Comparison of ENCODE assay signal across 14 mouse cellular contexts in genomic region chr17:34391507-34391906, GRCm38 (mm10). TPM values are rescaled to one million over a fixed set of nuclear protein-coding genes. Genes with fewer than 3 reads are reported as not detected.
DNase-seq lines count a peak whose midpoint lies in the region; ATAC-seq and TF ChIP-seq lines count a peak whose summit lies in the region.
"Had no signal": no experiment of that assay in that cellular context is flagged by ENCODE, and none has a peak within 500 bp of the region (broad histone marks: within the 10 kb centered on the region; RNA-seq: fewer than 3 reads in every experiment).

No protein-coding gene starts in this region.

- H3K36me3 ChIP-seq in hindbrain, embryonic 12.5 days = no peaks in the 10 kb centered on the region
- H3K36me3 ChIP-seq in hindbrain, postnatal 0 days (ENCODE audit: insufficient read depth, low read length) = no peaks in the 10 kb centered on the region
- no peaks in the 10 kb centered on the region for H3K36me3 ChIP-seq in midbrain, embryonic 15.5 days (replicated peaks)
- no peaks in the 10 kb centered on the region for H3K36me3 ChIP-seq in midbrain, postnatal 0 days (ENCODE audit: insufficient read depth, low read length)
- no peaks in the 10 kb centered on the region for H3K36me3 ChIP-seq in limb, embryonic 10.5 days

- 75% methylated on average over 7 of the region's 7 CpGs for WGBS in hindbrain, embryonic 12.5 days
- 73% methylated on average over 7 of the region's 7 CpGs for WGBS in hindbrain, postnatal 0 days
- 71% methylated on average over 7 of the region's 7 CpGs for WGBS in midbrain, embryonic 15.5 days
- WGBS in midbrain, postnatal 0 days = 73% methylated on average over 7 of the region's 7 CpGs
- WGBS in limb, embryonic 10.5 days = 75% methylated on average over 7 of the region's 7 CpGs

- no peak for DNase-seq in hindbrain, postnatal 0 days (ENCODE audit: low spot score)
- no peak for DNase-seq in midbrain, postnatal 0 days (ENCODE audit: low spot score)
- DNase-seq in limb, embryonic 10.5 days (ENCODE audit: low spot score) = no peak
- no peak for DNase-seq in layer of hippocampus, adult 8-10 months (ENCODE audit: low spot score in 2 of 2)
- DNase-seq: cerebellum, adult 18-20 months had no signal

- peak overlapping the region; percentile 65; the same call in 1 of the 2 replicates for H3K4me2 ChIP-seq in hindbrain, embryonic 12.5 days (replicated peaks)
- H3K4me2 ChIP-seq in hindbrain, postnatal 0 days (ENCODE audit: low read depth, low read length) = no peak overlapping the region
- H3K4me2 ChIP-seq in midbrain, embryonic 15.5 days = peak overlapping the region; percentile 90; the same call in 1 of the 2 replicates
- no peak overlapping the region; the same call in 1 of the 2 replicates for H3K4me2 ChIP-seq in midbrain, postnatal 0 days (ENCODE audit: low read depth, low read length, poor library complexity, severe bottlenecking)

- no peak overlapping the region for H3K9ac ChIP-seq in hindbrain, embryonic 12.5 days
- H3K9ac ChIP-seq in hindbrain, postnatal 0 days (replicated peaks; ENCODE audit: low read length) = no peak overlapping the region
- no peak overlapping the region for H3K9ac ChIP-seq in midbrain, embryonic 15.5 days
- H3K9ac ChIP-seq in midbrain, postnatal 0 days (replicated peaks; ENCODE audit: low read length, poor library complexity, severe bottlenecking) = no peak overlapping the region

- ATAC-seq in hindbrain, embryonic 12.5 days (ENCODE audit: low FRiP score) = no peak
- ATAC-seq in hindbrain, postnatal 0 days = no peak
- no peak for ATAC-seq in midbrain, embryonic 15.5 days (replicated peaks)
- no peak for ATAC-seq in midbrain, postnatal 0 days (ENCODE audit: low FRiP score)
- no peak for ATAC-seq in inflammation-experienced regulatory T-cells, adult 6 months
- ATAC-seq: intestine, postnatal 0 days had no signal

- no peak overlapping the region for H3K27ac ChIP-seq in hindbrain, embryonic 12.5 days
- no peak overlapping the region for H3K27ac ChIP-seq in hindbrain, postnatal 0 days
- no peak overlapping the region for H3K27ac ChIP-seq in midbrain, embryonic 15.5 days
- H3K27ac ChIP-seq in midbrain, postnatal 0 days (ENCODE audit: low read depth, low read length) = no peak overlapping the region
- H3K27ac ChIP-seq in limb, embryonic 10.5 days = no peak overlapping the region

- H3K4me3 ChIP-seq in hindbrain, embryonic 12.5 days = no peak overlapping the region
- H3K4me3 ChIP-seq in hindbrain, postnatal 0 days (ENCODE audit: low read length) = no peak overlapping the region
- no peak overlapping the region for H3K4me3 ChIP-seq in midbrain, embryonic 15.5 days
- no peak overlapping the region for H3K4me3 ChIP-seq in midbrain, postnatal 0 days (ENCODE audit: low read depth, low read length)
- peak overlapping the region; percentile 50; the same call in 1 of the 2 replicates for H3K4me3 ChIP-seq in limb, embryonic 10.5 days
- H3K4me3 ChIP-seq: erythroblast, embryonic 14.5 days had no signal

- 0 out of 2 replicates have a peak, but pooled peaks cover 6% of the 10 kb centered on the region for H3K4me1 ChIP-seq in hindbrain, embryonic 12.5 days
- H3K4me1 ChIP-seq in hindbrain, postnatal 0 days (ENCODE audit: insufficient read depth, low read length) = 0 out of 2 replicates have a peak, but pooled peaks cover 3% of the 10 kb centered on the region
- 0 out of 2 replicates have a peak, but pooled peaks cover 4% of the 10 kb centered on the region for H3K4me1 ChIP-seq in midbrain, embryonic 15.5 days
- no peaks in the 10 kb centered on the region for H3K4me1 ChIP-seq in midbrain, postnatal 0 days (ENCODE audit: insufficient read depth, low read length)
- peaks cover 5% of the 10 kb centered on the region; the same call in 1 of the 2 replicates for H3K4me1 ChIP-seq in limb, embryonic 10.5 days

- H3K27me3 ChIP-seq in hindbrain, embryonic 12.5 days = peaks cover 14% of the 10 kb centered on the region
- H3K27me3 ChIP-seq in hindbrain, postnatal 0 days (ENCODE audit: insufficient read depth, low read length) = no peaks in the 10 kb centered on the region
- no peaks in the 10 kb centered on the region for H3K27me3 ChIP-seq in midbrain, embryonic 15.5 days (replicated peaks)
- H3K27me3 ChIP-seq in midbrain, postnatal 0 days (ENCODE audit: insufficient read depth, low read length) = no peaks in the 10 kb centered on the region
- peaks cover 13% of the 10 kb centered on the region for H3K27me3 ChIP-seq in limb, embryonic 10.5 days (ENCODE audit: low read depth, poor library complexity, severe bottlenecking)

- no peak for TF ChIP-seq CTCF in hindbrain, postnatal 0 days (IDR thresholded peaks at IDR 0.05; ENCODE audit: low read depth)
- TF ChIP-seq CTCF in midbrain, postnatal 0 days (IDR thresholded peaks at IDR 0.05) = no peak

- H3K9me3 ChIP-seq in hindbrain, embryonic 12.5 days (replicated peaks) = no peaks in the 10 kb centered on the region
- H3K9me3 ChIP-seq in hindbrain, postnatal 0 days (ENCODE audit: low read length) = no peaks in the 10 kb centered on the region
- no peaks in the 10 kb centered on the region for H3K9me3 ChIP-seq in midbrain, embryonic 15.5 days
- no peaks in the 10 kb centered on the region for H3K9me3 ChIP-seq in midbrain, postnatal 0 days (ENCODE audit: low read length)
- H3K9me3 ChIP-seq in limb, embryonic 10.5 days (replicated peaks) = no peaks in the 10 kb centered on the region

RNA-seq across cellular contexts. Expression of gene BC051142, which starts 7.1 kb away (rescaled TPM):
- 1.9 and 2.5 TPM in 2 replicates for polyA plus RNA-seq in hindbrain, embryonic 12.5 days (2016; fragmentation: Nextera tagmentation; extraction: Ambion mirVana)
- 5.2 and 6.8 TPM in 2 replicates for total RNA-seq in hindbrain, postnatal 0 days (2014; rRNA removed)
- polyA plus RNA-seq in hindbrain, postnatal 0 days (2015; fragmentation: Nextera tagmentation; extraction: Ambion mirVana) = 4.4 and 5.0 TPM in 2 replicates
- polyA plus RNA-seq in midbrain, embryonic 15.5 days (2015; fragmentation: Nextera tagmentation; extraction: Ambion mirVana) = 5.8 and 7.1 TPM in 2 replicates
- 2.0 and 9.2 TPM in 2 replicates for total RNA-seq in midbrain, postnatal 0 days (2014; rRNA removed)
- polyA plus RNA-seq in midbrain, postnatal 0 days (2015; fragmentation: Nextera tagmentation; extraction: Ambion mirVana) = 6.7 and 7.8 TPM in 2 replicates
- 0.53 and 1.3 TPM in 2 replicates for polyA plus RNA-seq in limb, embryonic 10.5 days (2016; fragmentation: Nextera tagmentation; extraction: Ambion mirVana)
- polyA plus RNA-seq in inflammation-experienced regulatory T-cells, adult 6 months (2017; shearing (Covaris generic)) = 1 to 10 TPM in 1 of 3 experiments, under 1 TPM in 1, not detected in 1; 0.81 to 2.5 TPM
- total RNA-seq in layer of hippocampus, adult 8-10 months (2022) = 1 to 10 TPM; 3.5 to 6.1 (median 4.5) TPM
- polyA plus RNA-seq: erythroblast, embryonic 14.5 days; heart, embryonic 14.5 days had no signal

RNA-seq across cellular contexts. Expression of gene Btnl1, which starts 14.6 kb away (rescaled TPM):
- not detected in 2 replicates for polyA plus RNA-seq in hindbrain, embryonic 12.5 days (2016; fragmentation: Nextera tagmentation; extraction: Ambion mirVana)
- not detected in 2 replicates for total RNA-seq in hindbrain, postnatal 0 days (2014; rRNA removed)
- polyA plus RNA-seq in hindbrain, postnatal 0 days (2015; fragmentation: Nextera tagmentation; extraction: Ambion mirVana) = not detected in 2 replicates
- not detected in 2 replicates for polyA plus RNA-seq in midbrain, embryonic 15.5 days (2015; fragmentation: Nextera tagmentation; extraction: Ambion mirVana)
- not detected in 2 replicates for total RNA-seq in midbrain, postnatal 0 days (2014; rRNA removed)
- not detected in 2 replicates for polyA plus RNA-seq in midbrain, postnatal 0 days (2015; fragmentation: Nextera tagmentation; extraction: Ambion mirVana)
- polyA plus RNA-seq in limb, embryonic 10.5 days (2016; fragmentation: Nextera tagmentation; extraction: Ambion mirVana) = not detected in 2 replicates
- polyA plus RNA-seq in inflammation-experienced regulatory T-cells, adult 6 months (2017; shearing (Covaris generic)) = not detected
- not detected for total RNA-seq in layer of hippocampus, adult 8-10 months (2022)
- total RNA-seq: gastrocnemius, postnatal 10 days had no signal
- polyA plus RNA-seq: activated CD4-positive, CD25-positive, alpha-beta regulatory T cell, adult 4 months; erythroblast, embryonic 14.5 days; heart, embryonic 14.5 days; neural tube, embryonic 11.5 days had no signal

RNA-seq across cellular contexts. Expression of gene Btnl2, which starts 36.9 kb away (rescaled TPM):
- not detected in 2 replicates for polyA plus RNA-seq in hindbrain, embryonic 12.5 days (2016; fragmentation: Nextera tagmentation; extraction: Ambion mirVana)
- not detected in 2 replicates for total RNA-seq in hindbrain, postnatal 0 days (2014; rRNA removed)
- 0.08 TPM in 1 of 2 replicates, not detected in the other for polyA plus RNA-seq in hindbrain, postnatal 0 days (2015; fragmentation: Nextera tagmentation; extraction: Ambion mirVana)
- polyA plus RNA-seq in midbrain, embryonic 15.5 days (2015; fragmentation: Nextera tagmentation; extraction: Ambion mirVana) = not detected in 2 replicates
- not detected in 2 replicates for total RNA-seq in midbrain, postnatal 0 days (2014; rRNA removed)
- polyA plus RNA-seq in midbrain, postnatal 0 days (2015; fragmentation: Nextera tagmentation; extraction: Ambion mirVana) = not detected in 2 replicates
- polyA plus RNA-seq in limb, embryonic 10.5 days (2016; fragmentation: Nextera tagmentation; extraction: Ambion mirVana) = not detected in 2 replicates
- not detected for polyA plus RNA-seq in inflammation-experienced regulatory T-cells, adult 6 months (2017; shearing (Covaris generic))
- 1 to 10 TPM in 1 of 4 experiments, under 1 TPM in 3; 0.47 to 1.0 (median 0.73) TPM for total RNA-seq in layer of hippocampus, adult 8-10 months (2022)
- polyA plus RNA-seq: erythroblast, embryonic 14.5 days; heart, embryonic 14.5 days; neural tube, embryonic 11.5 days had no signal

Comparison
In these comparisons a context has a peak if more than half of its experiments do, and no peak if none do; other contexts are left out.
1. H3K4me2 ChIP-seq: peak in hindbrain, embryonic 12.5 days (single experiment) and midbrain, embryonic 15.5 days (single experiment); none in hindbrain, postnatal 0 days (single experiment) and midbrain, postnatal 0 days (single experiment).